Mouse (Mus musculus): ENCODE results near the gene Fgfr1op2. TPM values are rescaled to one million over a fixed set of nuclear protein-coding genes. Genes with fewer than 3 reads are reported as not detected.
"Not testable (repeated sequence)": the region's sequence is repeated elsewhere in the genome, so short reads cannot be mapped to it uniquely, and the experiment has no call there.

The Fgfr1op2 gene
- polyA plus RNA-seq, 1 experiment from 2014 or later, result 99.2 TPM

GRCm38 (mm10) chr6:146538071-146538470, 38.9 kb upstream of the Fgfr1op2 start:
- Histone ChIP-seq H3K9me3 (ENCODE audit: low read length) (no peaks in the 10 kb centered on the region), H3K27ac (ENCODE audit: low read length) (no peak overlapping the region), H3K4me3 (ENCODE audit: low read depth, low read length) (no peak overlapping the region), H3K36me3 (ENCODE audit: insufficient read depth, low read length) (no peaks in the 10 kb centered on the region), H3K4me2 (replicated peaks; ENCODE audit: low read depth, low read length) (no peak overlapping the region), H3K9ac (replicated peaks; ENCODE audit: low read depth) (no peak overlapping the region), H3K27me3 (replicated peaks; ENCODE audit: insufficient read depth, low read length) (no peaks in the 10 kb centered on the region), H3K4me1 (ENCODE audit: insufficient read depth, low read depth, low read length) (no peaks in the 10 kb centered on the region)
- no peak for DNase-seq (ENCODE audit: low spot score)
- WGBS, result 40% methylated on average over 2 of the region's 2 CpGs
- TF ChIP-seq EP300 (IDR thresholded peaks at IDR 0.05) (no peak), CTCF (IDR thresholded peaks at IDR 0.05) (no peak)
- ATAC-seq, result no peak

- no peaks in the 10 kb centered on the region for H3K4me1 ChIP-seq (ENCODE audit: insufficient read depth, low read depth, low read length)
- H3K36me3 ChIP-seq (ENCODE audit: insufficient read depth, low read length), result no peaks in the 10 kb centered on the region
- H3K4me2 ChIP-seq (replicated peaks; ENCODE audit: low read depth, low read length), result no peak overlapping the region
- no peak overlapping the region for H3K9ac ChIP-seq (replicated peaks; ENCODE audit: low read depth)
- ATAC-seq, result no peak
- H3K9me3 ChIP-seq (ENCODE audit: low read length), result no peaks in the 10 kb centered on the region
- no peaks in the 10 kb centered on the region for H3K27me3 ChIP-seq (replicated peaks; ENCODE audit: insufficient read depth, low read length)
- 53% methylated on average over 4 of the region's 4 CpGs for WGBS
- H3K27ac ChIP-seq (ENCODE audit: low read length), result no peak overlapping the region
- H3K4me3 ChIP-seq (ENCODE audit: low read depth, low read length), result no peak overlapping the region
- no peak for TF ChIP-seq CTCF (IDR thresholded peaks at IDR 0.05)
- TF ChIP-seq EP300 (IDR thresholded peaks at IDR 0.05), result no peak
- no peak for DNase-seq (ENCODE audit: low spot score)
Observed at GRCm38 (mm10) chr6:146538661-146539060, 38.3 kb upstream of the Fgfr1op2 start.

GRCm38 (mm10) chr6:146540386-146540785, 36.6 kb upstream of the Fgfr1op2 start:
- Histone ChIP-seq H3K27ac (ENCODE audit: low read length) (no peak overlapping the region), H3K9ac (replicated peaks; ENCODE audit: low read depth) (no peak overlapping the region), H3K4me2 (replicated peaks; ENCODE audit: low read depth, low read length) (no peak overlapping the region), H3K4me3 (ENCODE audit: low read depth, low read length) (no peak overlapping the region), H3K27me3 (replicated peaks; ENCODE audit: insufficient read depth, low read length) (no peaks in the 10 kb centered on the region), H3K36me3 (ENCODE audit: insufficient read depth, low read length) (no peaks in the 10 kb centered on the region), H3K4me1 (ENCODE audit: insufficient read depth, low read depth, low read length) (no peaks in the 10 kb centered on the region), H3K9me3 (ENCODE audit: low read length) (no peaks in the 10 kb centered on the region)
- TF ChIP-seq CTCF (IDR thresholded peaks at IDR 0.05) (no peak), EP300 (IDR thresholded peaks at IDR 0.05) (no peak)
- ATAC-seq, result no peak
- no peak for DNase-seq (ENCODE audit: low spot score)
- WGBS, result 76% methylated on average over 3 of the region's 3 CpGs

GRCm38 (mm10) chr6:146544622-146545021, 32.4 kb upstream of the Fgfr1op2 start:
- H3K4me2 ChIP-seq (replicated peaks; ENCODE audit: low read depth, low read length), result no peak overlapping the region
- DNase-seq (ENCODE audit: low spot score) (no peak), ATAC-seq (no peak)
- no peaks in the 10 kb centered on the region for H3K9me3 ChIP-seq (ENCODE audit: low read length)
- H3K4me3 ChIP-seq (ENCODE audit: low read depth, low read length), result no peak overlapping the region
- no peaks in the 10 kb centered on the region for H3K27me3 ChIP-seq (replicated peaks; ENCODE audit: insufficient read depth, low read length)
- no peaks in the 10 kb centered on the region; the same call in 1 of the 2 replicates for H3K36me3 ChIP-seq (ENCODE audit: insufficient read depth, low read length)
- 85% methylated on average over 1 of the region's 1 CpGs for WGBS
- no peaks in the 10 kb centered on the region for H3K4me1 ChIP-seq (ENCODE audit: insufficient read depth, low read depth, low read length)
- no peak overlapping the region for H3K9ac ChIP-seq (replicated peaks; ENCODE audit: low read depth)
- H3K27ac ChIP-seq (ENCODE audit: low read length), result no peak overlapping the region
- TF ChIP-seq EP300 (IDR thresholded peaks at IDR 0.05) (no peak), CTCF (IDR thresholded peaks at IDR 0.05) (peak; percentile 21; the same call in 1 of the 2 replicates)

GRCm38 (mm10) chr6:146545289-146545865, 31.6 kb upstream of the Fgfr1op2 start:
- WGBS, result 66% methylated on average over 5 of the region's 5 CpGs
- H3K4me2 ChIP-seq (replicated peaks; ENCODE audit: low read depth, low read length), result no peak overlapping the region

GRCm38 (mm10) chr6:146550421-146550820, 26.6 kb upstream of the Fgfr1op2 start:
- DNase-seq (ENCODE audit: low spot score) (peak; percentile 12), ATAC-seq (no peak)
- Histone ChIP-seq H3K27me3 (replicated peaks; ENCODE audit: insufficient read depth, low read length) (no peaks in the 10 kb centered on the region), H3K9me3 (ENCODE audit: low read length) (no peaks in the 10 kb centered on the region), H3K9ac (replicated peaks; ENCODE audit: low read depth) (no peak overlapping the region), H3K36me3 (ENCODE audit: insufficient read depth, low read length) (peaks cover 38% of the 10 kb centered on the region), H3K4me3 (ENCODE audit: low read depth, low read length) (no peak overlapping the region), H3K4me2 (replicated peaks; ENCODE audit: low read depth, low read length) (no peak overlapping the region), H3K4me1 (ENCODE audit: insufficient read depth, low read depth, low read length) (no peaks in the 10 kb centered on the region), H3K27ac (ENCODE audit: low read length) (no peak overlapping the region)
- 63% methylated on average over 2 of the region's 2 CpGs for WGBS
- TF ChIP-seq EP300 (IDR thresholded peaks at IDR 0.05) (no peak), CTCF (IDR thresholded peaks at IDR 0.05) (no peak)

More at GRCm38 (mm10) chr6:146545289-146545865, 31.6 kb upstream of the Fgfr1op2 start:
- DNase-seq (ENCODE audit: low spot score) (peak; percentile 45), ATAC-seq (peak; percentile 81)
- no peak overlapping the region for H3K4me3 ChIP-seq (ENCODE audit: low read depth, low read length)
- no peak overlapping the region for H3K27ac ChIP-seq (ENCODE audit: low read length)
- H3K9ac ChIP-seq (replicated peaks; ENCODE audit: low read depth), result no peak overlapping the region
- no peaks in the 10 kb centered on the region for H3K4me1 ChIP-seq (ENCODE audit: insufficient read depth, low read depth, low read length)
- H3K36me3 ChIP-seq (ENCODE audit: insufficient read depth, low read length), result peaks cover 4% of the 10 kb centered on the region
- H3K9me3 ChIP-seq (ENCODE audit: low read length), result no peaks in the 10 kb centered on the region
- TF ChIP-seq CTCF (IDR thresholded peaks at IDR 0.05) (no peak), EP300 (IDR thresholded peaks at IDR 0.05) (no peak)
- no peaks in the 10 kb centered on the region for H3K27me3 ChIP-seq (replicated peaks; ENCODE audit: insufficient read depth, low read length)

GRCm38 (mm10) chr6:146551326-146551725, 25.7 kb upstream of the Fgfr1op2 start:
- Histone ChIP-seq H3K4me3 (ENCODE audit: low read depth, low read length) (no peak overlapping the region), H3K36me3 (ENCODE audit: insufficient read depth, low read length) (peaks cover 46% of the 10 kb centered on the region), H3K4me1 (ENCODE audit: insufficient read depth, low read depth, low read length) (no peaks in the 10 kb centered on the region), H3K9ac (replicated peaks; ENCODE audit: low read depth) (no peak overlapping the region), H3K4me2 (replicated peaks; ENCODE audit: low read depth, low read length) (no peak overlapping the region), H3K27ac (ENCODE audit: low read length) (no peak overlapping the region), H3K27me3 (replicated peaks; ENCODE audit: insufficient read depth, low read length) (no peaks in the 10 kb centered on the region), H3K9me3 (ENCODE audit: low read length) (no peaks in the 10 kb centered on the region)
- ATAC-seq, result no peak
- TF ChIP-seq CTCF (IDR thresholded peaks at IDR 0.05) (no peak), EP300 (IDR thresholded peaks at IDR 0.05) (no peak)
- DNase-seq (ENCODE audit: low spot score), result no peak

- not testable (repeated sequence) for H3K4me2 ChIP-seq (replicated peaks; ENCODE audit: low read depth, low read length); H3K4me1 ChIP-seq (ENCODE audit: insufficient read depth, low read depth, low read length); H3K9ac ChIP-seq (replicated peaks; ENCODE audit: low read depth); H3K27me3 ChIP-seq (replicated peaks; ENCODE audit: insufficient read depth, low read length); H3K9me3 ChIP-seq (ENCODE audit: low read length); DNase-seq (ENCODE audit: low spot score); H3K27ac ChIP-seq (ENCODE audit: low read length); H3K4me3 ChIP-seq (ENCODE audit: low read depth, low read length); ATAC-seq
- WGBS, result 80% methylated on average over 1 of the region's 1 CpGs
- H3K36me3 ChIP-seq (ENCODE audit: insufficient read depth, low read length), result peaks cover 38% of the 10 kb centered on the region
Observed at GRCm38 (mm10) chr6:146562461-146562860, 14.5 kb upstream of the Fgfr1op2 start.
